21 mouse cellular contexts compared by ENCODE assay signal in the genomic region with DNA sequence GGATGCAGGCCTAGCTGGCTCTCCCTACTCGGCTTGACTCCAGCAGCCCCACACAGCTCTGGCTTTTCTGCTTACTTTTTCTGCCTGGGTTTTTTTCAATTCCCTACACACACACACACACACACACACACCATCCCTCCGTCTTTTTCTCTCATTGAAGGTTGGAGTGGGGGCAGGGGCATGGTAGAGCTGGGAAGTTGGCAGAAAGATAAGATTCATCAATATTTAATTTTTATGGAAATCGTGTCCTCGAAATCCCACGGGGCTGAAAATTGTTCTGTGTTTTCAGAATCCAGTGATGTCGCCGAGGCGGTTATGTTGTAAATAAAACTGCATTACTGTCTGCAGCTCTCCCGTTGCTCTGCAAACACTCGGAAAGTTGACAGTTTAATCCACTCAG. TPM values are rescaled to one million over a fixed set of nuclear protein-coding genes. Genes with fewer than 3 reads are reported as not detected.
DNase-seq lines count a peak whose midpoint lies in the region; ATAC-seq lines count a peak whose summit lies in the region.
"Had no signal": no experiment of that assay in that cellular context is flagged by ENCODE, and none has a peak within 500 bp of the region (broad histone marks: within the 10 kb centered on the region; RNA-seq: fewer than 3 reads in every experiment).

No protein-coding gene starts in this region.

- H3K27me3 ChIP-seq in forebrain, embryonic 13.5 days = no peaks in the 10 kb centered on the region
- no peaks in the 10 kb centered on the region for H3K27me3 ChIP-seq in forebrain, embryonic 10.5 days (ENCODE audit: poor library complexity, severe bottlenecking)
- H3K27me3 ChIP-seq in midbrain, embryonic 12.5 days = no peaks in the 10 kb centered on the region
- no peaks in the 10 kb centered on the region for H3K27me3 ChIP-seq in neural tube, embryonic 15.5 days (replicated peaks)
- H3K27me3 ChIP-seq: embryonic facial prominence, embryonic 12.5 days; liver, embryonic 13.5 days; lung, embryonic 15.5 days had no signal

- WGBS in forebrain, embryonic 13.5 days = 77% methylated on average over 10 of the region's 10 CpGs
- WGBS in forebrain, embryonic 10.5 days = 92% methylated on average over 10 of the region's 10 CpGs
- WGBS in midbrain, embryonic 12.5 days = 72% methylated on average over 10 of the region's 10 CpGs
- 46% methylated on average over 10 of the region's 10 CpGs for WGBS in neural tube, embryonic 15.5 days

- H3K4me2 ChIP-seq in forebrain, embryonic 13.5 days = no peak overlapping the region
- H3K4me2 ChIP-seq in midbrain, embryonic 12.5 days (replicated peaks) = no peak overlapping the region
- no peak overlapping the region for H3K4me2 ChIP-seq in neural tube, embryonic 15.5 days
- H3K4me2 ChIP-seq: embryonic facial prominence, embryonic 12.5 days; heart, embryonic 11.5 days; liver, embryonic 13.5 days; lung, embryonic 15.5 days had no signal

- H3K4me1 ChIP-seq in forebrain, embryonic 13.5 days = peaks cover 5% of the 10 kb centered on the region; the same call in 1 of the 2 replicates
- no peaks in the 10 kb centered on the region for H3K4me1 ChIP-seq in forebrain, embryonic 10.5 days
- peaks cover 4% of the 10 kb centered on the region; the same call in 1 of the 2 replicates for H3K4me1 ChIP-seq in midbrain, embryonic 12.5 days
- peaks cover 22% of the 10 kb centered on the region for H3K4me1 ChIP-seq in neural tube, embryonic 15.5 days
- H3K4me1 ChIP-seq: embryonic facial prominence, embryonic 12.5 days; liver, embryonic 13.5 days; lung, embryonic 15.5 days had no signal

- H3K36me3 ChIP-seq in forebrain, embryonic 13.5 days (ENCODE audit: poor library complexity, severe bottlenecking) = peaks cover 76% of the 10 kb centered on the region
- peaks cover 95% of the 10 kb centered on the region for H3K36me3 ChIP-seq in forebrain, embryonic 10.5 days (replicated peaks)
- peaks cover 81% of the 10 kb centered on the region for H3K36me3 ChIP-seq in midbrain, embryonic 12.5 days
- no peaks in the 10 kb centered on the region for H3K36me3 ChIP-seq in neural tube, embryonic 15.5 days
- H3K36me3 ChIP-seq: embryonic facial prominence, embryonic 12.5 days; G1E; liver, embryonic 13.5 days; lung, embryonic 15.5 days had no signal

- no peaks in the 10 kb centered on the region for H3K9me3 ChIP-seq in forebrain, embryonic 13.5 days (replicated peaks)
- no peaks in the 10 kb centered on the region for H3K9me3 ChIP-seq in forebrain, embryonic 10.5 days
- H3K9me3 ChIP-seq in midbrain, embryonic 12.5 days = no peaks in the 10 kb centered on the region
- no peaks in the 10 kb centered on the region for H3K9me3 ChIP-seq in neural tube, embryonic 15.5 days (replicated peaks)
- H3K9me3 ChIP-seq: embryonic facial prominence, embryonic 12.5 days; liver, embryonic 13.5 days; lung, embryonic 15.5 days had no signal

- H3K9ac ChIP-seq in forebrain, embryonic 13.5 days = no peak overlapping the region
- H3K9ac ChIP-seq in midbrain, embryonic 12.5 days (replicated peaks) = no peak overlapping the region
- no peak overlapping the region for H3K9ac ChIP-seq in neural tube, embryonic 15.5 days (replicated peaks)
- H3K9ac ChIP-seq: embryonic facial prominence, embryonic 12.5 days; liver, embryonic 13.5 days; lung, embryonic 15.5 days had no signal

- H3K4me3 ChIP-seq in forebrain, embryonic 13.5 days = no peak overlapping the region
- H3K4me3 ChIP-seq in forebrain, embryonic 10.5 days = no peak overlapping the region
- H3K4me3 ChIP-seq in midbrain, embryonic 12.5 days = no peak overlapping the region
- H3K4me3 ChIP-seq in neural tube, embryonic 15.5 days (replicated peaks) = no peak overlapping the region
- H3K4me3 ChIP-seq: embryonic facial prominence, embryonic 12.5 days; liver, embryonic 13.5 days; lung, embryonic 15.5 days had no signal

- H3K27ac ChIP-seq in forebrain, embryonic 13.5 days = peak overlapping the region; percentile 20; the same call in 1 of the 2 replicates
- no peak overlapping the region for H3K27ac ChIP-seq in forebrain, embryonic 10.5 days
- peak overlapping the region; percentile 58 for H3K27ac ChIP-seq in midbrain, embryonic 12.5 days (replicated peaks)
- peak overlapping the region; percentile 56 for H3K27ac ChIP-seq in neural tube, embryonic 15.5 days (replicated peaks)
- H3K27ac ChIP-seq: embryonic facial prominence, embryonic 12.5 days; liver, embryonic 13.5 days; lung, embryonic 15.5 days had no signal

- ATAC-seq in forebrain, embryonic 13.5 days = no peak
- ATAC-seq in midbrain, embryonic 12.5 days (ENCODE audit: low FRiP score, low read depth) = no peak
- ATAC-seq in neural tube, embryonic 15.5 days (ENCODE audit: low FRiP score) = no peak
- ATAC-seq: CD4-positive, CD25-positive, alpha-beta regulatory T cell, adult 4 months had no signal

- no peak for DNase-seq in forebrain, embryonic 10.5 days (ENCODE audit: extremely low spot score, low spot score)
- DNase-seq in retina, embryonic 14.5 days (ENCODE audit: low spot score) = peak; percentile 41
- no peak for DNase-seq in retina, postnatal 1 day
- no peak for DNase-seq in adrenal gland, adult (ENCODE audit: inconsistent age in 2 of 2, low spot score in 1 of 2)
- no peak for DNase-seq in liver
- DNase-seq: adrenal gland, postnatal 10 days; cerebellum, adult 18-20 months; heart, postnatal 14 days; kidney, adult 9 months; layer of hippocampus, postnatal 36 days; liver, embryonic 13.5 days; right cerebral cortex, postnatal 25 days; thymus, postnatal 4 days had no signal

RNA-seq across cellular contexts. Expression of a gene that starts 29.9 kb away (rescaled TPM):
- polyA plus RNA-seq in forebrain, embryonic 13.5 days (2015; fragmentation: Nextera tagmentation; extraction: Ambion mirVana) = 47.7 and 54.3 TPM in 2 replicates
- 41.0 and 47.5 TPM in 2 replicates for polyA plus RNA-seq in forebrain, embryonic 10.5 days (2016; fragmentation: Nextera tagmentation; extraction: Ambion mirVana)
- polyA plus RNA-seq in midbrain, embryonic 12.5 days (2016; fragmentation: Nextera tagmentation; extraction: Ambion mirVana) = 94.6 and 109 TPM in 2 replicates
- polyA plus RNA-seq in neural tube, embryonic 15.5 days (2015; fragmentation: Nextera tagmentation; extraction: Ambion mirVana) = 57.7 and 62.1 TPM in 2 replicates
- polyA plus RNA-seq: CD4-positive, CD25-positive, alpha-beta regulatory T cell, adult 4 months; G1E had no signal
